Mouse (Mus musculus): ENCODE measurements at regions not wholly inside any gene's neighbourhood (a gene's known extent, or its start where the extent isn't known, plus 50 kb on each side); places are given as distances from the start of the nearest gene placed in this dataset.

- DNase-seq (ENCODE audit: low read depth, low spot score): peak; percentile 77
These were observed 50.9 kb upstream of the Tent2 start for GRCm38 (mm10) chr13:93243076-93243475.

- no peak for DNase-seq (ENCODE audit: low read depth, low spot score)
These were observed 50.7 kb upstream of the Homer1 start for GRCm38 (mm10) chr13:93248711-93249110.

Measured in ZHBTc4 (cell line).